Mouse (Mus musculus): ENCODE measurements around the gene Nemf.
A peak's percentile ranks its signal among the peaks of the same experiment; 100 is the strongest.

Nemf gene

DNA sequence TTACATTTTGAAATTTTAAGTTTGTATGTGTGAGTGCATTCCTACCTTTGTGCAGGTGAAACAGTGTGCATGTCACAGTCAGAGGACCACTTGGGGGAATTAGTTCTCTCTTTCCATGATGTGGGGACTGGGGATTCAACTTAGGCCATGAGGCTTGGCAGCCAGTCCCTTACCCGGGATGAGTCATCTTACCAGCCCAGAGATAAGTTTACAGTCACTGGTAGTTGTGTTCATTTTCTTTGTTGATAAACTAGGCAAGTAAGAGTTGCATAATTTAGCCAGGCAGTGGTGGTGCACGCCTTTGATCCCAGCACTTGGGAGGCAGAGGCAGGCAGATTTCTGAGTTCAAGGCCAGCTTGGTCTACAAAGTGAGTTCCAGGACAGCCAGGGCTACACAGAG lies 52.9 kb downstream of the Nemf start:
- DNase-seq (ENCODE audit: low spot score), result no peak

DNA sequence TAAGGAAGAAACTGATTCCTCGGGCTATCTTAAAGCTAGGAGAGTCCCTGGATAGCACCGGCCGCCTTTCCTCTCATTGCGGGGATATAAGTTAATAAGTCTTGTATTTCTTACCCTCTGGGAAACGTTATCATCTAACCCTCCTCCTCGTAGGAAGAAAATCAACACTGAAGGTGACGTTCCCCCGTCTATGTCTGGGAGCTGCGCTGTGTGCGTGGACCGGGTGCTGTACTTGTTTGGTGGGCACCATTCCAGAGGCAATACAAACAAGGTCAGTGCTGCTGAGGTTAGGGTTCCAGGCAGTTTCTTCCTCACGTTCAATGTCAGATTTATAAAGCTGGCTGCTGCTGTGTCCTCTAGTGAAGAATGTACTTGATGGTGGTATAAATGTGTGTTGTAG lies 54.8 kb downstream of the Nemf start:
- no peak for DNase-seq (ENCODE audit: low spot score)

DNA sequence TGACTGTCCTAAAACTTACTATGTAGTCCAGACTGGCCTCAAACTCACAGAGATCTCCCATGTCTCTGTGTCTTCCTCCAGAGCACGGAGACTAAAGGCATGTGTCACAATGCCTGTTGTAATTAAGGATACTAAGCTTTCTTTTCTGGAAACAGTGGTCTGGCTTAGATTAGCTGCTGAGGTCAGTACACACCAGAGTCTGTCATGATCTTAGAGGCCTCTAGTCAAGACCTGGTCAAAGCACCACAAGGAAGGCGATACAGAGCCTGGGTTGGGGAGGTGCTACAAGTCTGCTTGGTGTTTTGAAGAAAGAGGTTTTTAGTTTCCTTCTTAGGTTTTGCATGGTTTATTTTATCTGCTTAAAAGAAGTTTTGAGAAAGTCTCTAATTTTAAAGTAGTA lies 56.6 kb downstream of the Nemf start:
- DNase-seq (ENCODE audit: low spot score), result peak; percentile 59

DNA sequence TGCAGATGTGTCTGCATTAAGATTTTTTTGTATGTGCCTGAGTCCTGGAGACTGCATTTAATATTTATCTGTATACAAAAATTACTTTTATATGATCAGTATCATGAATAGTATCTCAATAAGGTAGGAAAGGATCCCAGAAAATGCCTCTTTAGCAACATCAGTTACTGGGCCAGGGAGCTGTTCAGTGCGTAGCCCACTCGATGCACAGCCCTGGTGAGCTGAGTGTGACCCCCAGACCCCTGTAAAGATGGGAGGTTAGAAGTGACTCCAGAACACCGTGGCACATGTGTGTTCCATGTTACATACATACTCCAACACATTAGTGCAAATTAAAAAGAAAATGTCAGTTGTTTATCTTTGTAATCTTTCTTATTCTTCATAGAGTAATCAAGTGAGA lies 57.1 kb downstream of the Nemf start:
- no peak for DNase-seq (ENCODE audit: low spot score)

DNA sequence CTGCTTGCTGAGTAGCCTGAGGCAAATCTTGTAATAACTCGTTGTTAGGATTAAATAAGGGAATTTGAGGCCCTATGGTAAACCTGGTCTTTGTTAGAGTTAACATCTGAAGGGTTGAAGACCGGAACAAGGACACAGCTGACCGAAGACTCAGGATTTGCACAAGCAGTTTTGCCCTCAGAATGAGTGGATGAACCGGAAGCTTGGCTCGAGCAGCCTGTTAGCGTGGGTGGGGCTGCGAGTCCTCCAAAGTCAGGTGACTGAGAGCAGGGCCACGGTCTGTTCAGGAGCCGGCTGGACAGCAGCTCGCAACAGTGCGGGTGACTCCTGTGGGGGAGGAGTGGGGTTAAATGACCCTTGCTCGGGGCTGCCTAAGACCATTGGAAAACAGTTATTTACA lies 57.7 kb downstream of the Nemf start:
- peak; percentile 62 for DNase-seq (ENCODE audit: low spot score)

DNA sequence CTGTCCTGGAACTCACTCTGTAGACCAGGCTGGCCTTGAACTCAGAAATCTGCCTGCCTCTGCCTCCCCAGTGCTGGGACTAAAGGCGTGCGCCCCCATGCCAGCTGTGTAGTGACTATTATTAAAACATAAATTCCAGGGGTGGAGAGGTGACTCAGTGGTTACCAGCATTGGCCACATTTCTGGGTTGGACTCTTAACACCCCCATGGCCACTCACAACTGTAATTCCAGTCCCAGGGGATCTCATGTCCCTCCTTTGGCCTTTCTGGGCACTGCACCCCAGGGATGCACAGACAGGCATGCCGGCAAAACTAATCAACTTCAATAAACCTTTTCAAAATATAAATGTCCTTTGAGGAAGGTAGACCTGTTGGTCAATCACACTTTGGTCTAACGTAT lies 58.7 kb downstream of the Nemf start:
- peak; percentile 38 for DNase-seq (ENCODE audit: low spot score)

DNA sequence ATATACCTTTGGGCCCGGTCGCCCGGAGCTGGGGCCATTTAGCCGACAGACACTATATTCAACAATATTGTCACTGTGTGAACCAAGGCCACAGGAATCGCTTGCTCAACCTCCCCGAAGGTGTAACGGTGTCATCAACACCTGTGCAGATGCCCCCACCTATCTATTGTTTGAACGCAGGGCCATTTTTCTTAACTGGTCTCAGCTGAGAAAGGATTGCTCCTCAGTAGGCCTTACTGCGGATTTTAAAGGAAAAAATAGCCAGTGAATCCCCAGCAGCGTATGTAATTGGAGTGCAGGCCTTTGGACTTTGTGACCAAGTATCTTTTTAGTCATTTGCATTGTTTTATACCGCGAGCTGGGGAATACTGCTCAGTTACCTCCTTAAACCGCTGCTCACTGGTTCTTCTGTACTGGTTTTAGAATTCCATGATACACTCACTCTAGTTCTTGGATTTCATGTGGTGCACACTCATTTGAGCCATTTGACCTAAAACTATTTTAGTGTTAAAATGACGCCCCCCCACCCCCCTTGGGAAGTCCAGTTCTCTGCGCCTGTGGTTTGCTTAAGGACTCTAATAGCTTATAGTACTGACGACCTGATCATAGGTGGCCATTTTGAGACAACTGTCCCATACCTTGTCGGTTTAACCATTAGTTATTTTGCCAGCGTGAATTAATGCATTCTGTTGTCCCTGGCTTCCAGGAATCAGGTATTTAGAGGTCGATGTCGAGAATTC lies 59.4 kb downstream of the Nemf start:
- DNase-seq (ENCODE audit: low spot score), result no peak

DNA sequence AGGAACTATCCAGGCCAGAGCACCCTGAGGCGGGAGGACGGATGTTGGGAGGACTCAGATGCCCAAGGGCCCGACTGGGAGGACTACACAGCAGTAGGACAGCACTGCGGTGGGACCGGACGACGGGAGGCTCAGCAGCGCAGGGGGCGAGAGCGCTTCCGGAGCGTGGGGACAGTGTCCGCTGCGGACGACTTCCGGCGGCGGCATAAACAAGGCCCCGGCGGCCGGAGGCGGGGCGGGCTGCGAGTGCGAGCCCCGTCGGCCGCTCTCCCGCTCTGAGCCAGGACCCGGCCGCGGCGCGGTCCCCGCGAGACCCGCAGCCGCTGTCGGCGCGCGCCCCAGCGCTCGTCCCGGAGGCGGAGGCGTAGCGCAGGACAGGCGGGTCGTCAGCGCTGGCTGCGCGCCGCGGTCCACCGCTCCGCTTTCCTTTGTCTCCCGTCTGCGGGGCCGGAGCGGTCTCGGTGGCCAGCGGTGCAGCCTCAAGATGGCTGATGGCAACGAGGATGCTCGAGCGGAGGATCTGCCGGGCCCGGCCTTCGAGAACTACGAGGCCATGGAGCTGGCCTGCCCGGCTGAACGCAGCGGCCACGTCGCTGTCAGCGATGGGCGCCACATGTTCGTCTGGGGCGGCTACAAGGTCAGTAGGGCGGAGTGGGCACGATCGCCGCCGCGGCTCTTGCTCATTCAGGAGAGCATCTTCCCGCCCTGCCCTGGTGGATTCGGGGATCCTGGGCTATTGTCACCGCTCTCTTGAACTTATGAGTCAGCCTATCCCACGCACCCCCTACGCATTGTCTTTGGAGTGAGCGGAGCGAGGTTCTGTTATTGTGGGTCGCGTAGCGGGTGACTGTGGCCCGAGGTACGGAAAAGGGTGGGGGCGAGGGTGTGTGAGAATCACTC lies 60.2 kb downstream of the Nemf start, which contains the start of gene Klhdc2:
TSS of gene Klhdc2 (plus strand) at position 171 of the 900 bp plus-strand sequence.
- peak; percentile 96 for DNase-seq (ENCODE audit: low spot score)

DNA sequence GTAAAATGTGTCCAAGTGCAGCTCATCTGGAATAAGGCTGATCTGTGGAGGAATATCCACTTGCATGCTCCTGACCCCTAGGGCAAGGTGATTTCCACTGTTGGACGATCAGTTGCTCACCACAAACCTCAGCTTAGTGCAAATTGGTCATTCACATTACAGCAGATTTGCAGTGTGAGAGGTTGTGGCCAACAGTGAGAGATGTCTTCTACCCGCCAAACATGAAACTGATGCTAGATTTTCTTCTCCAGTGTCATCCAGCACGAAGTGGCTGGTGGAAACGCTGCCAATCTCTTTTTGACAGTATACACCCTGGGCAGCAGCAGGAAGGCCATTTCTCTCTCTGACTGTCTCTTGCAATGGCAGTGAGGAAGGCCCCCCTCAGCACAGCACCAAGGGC lies 61.3 kb downstream of the Nemf start:
- DNase-seq (ENCODE audit: low spot score), result peak; percentile 46

DNA sequence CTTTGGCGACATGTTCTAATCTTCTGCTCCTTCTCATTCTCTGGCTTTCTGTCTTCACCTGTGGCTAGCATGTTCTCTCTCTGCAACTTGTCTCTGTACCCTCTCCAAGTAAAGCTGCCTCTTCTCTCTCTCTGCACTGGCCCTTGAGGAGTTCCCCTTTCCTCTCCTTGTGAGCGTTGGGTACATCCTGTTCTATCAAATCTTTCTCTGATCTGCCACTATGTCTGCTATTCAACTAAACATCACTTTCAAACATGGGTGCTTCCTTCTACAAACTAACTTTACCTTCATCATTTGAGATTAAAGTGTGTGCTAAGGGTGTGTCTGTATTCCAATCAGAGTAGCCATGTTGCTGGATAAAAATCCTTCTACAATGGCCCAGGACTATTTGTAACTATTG lies 62.0 kb downstream of the Nemf start:
- no peak for DNase-seq (ENCODE audit: low spot score)

DNA sequence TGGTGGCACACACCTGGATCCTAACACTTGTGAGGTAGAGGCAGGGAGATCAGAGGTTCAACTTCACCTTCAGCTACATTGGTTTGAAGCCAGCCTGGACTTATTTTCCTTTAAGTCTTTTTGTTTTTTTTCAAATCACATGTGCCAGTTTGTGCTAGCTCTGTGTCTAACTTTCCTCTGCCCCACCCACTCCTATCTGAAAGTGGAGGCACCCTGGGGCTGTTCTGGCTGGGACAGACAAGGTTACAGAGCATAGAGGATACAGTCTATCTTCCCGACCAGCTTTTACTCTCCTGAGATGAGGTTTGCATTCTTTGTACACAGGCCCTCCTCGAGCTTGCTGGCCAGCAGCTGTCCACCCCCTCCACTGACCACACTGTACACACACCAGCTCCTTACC lies 63.1 kb downstream of the Nemf start:
- no peak for DNase-seq (ENCODE audit: low spot score)

DNA sequence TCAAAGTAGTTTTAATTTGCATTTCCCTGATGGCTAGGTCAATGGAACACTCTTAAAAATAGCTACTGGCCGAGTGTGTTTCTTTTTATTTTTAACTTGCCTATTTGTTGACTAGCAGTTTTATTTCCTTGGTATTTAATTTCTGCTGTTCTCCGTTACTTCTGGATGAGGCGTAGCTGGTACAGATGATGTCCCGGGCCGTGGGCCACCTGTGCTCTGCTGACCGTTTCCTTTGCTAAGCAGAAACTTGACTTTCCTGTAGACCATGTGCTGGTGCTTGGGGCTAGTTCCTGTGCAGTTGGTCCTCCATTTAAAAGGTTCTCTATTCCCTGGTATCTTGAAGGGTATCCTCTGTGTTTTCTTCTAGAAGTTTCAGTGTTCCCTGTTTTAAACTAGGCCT lies 64.6 kb downstream of the Nemf start:
- no peak for DNase-seq (ENCODE audit: low spot score)

DNA sequence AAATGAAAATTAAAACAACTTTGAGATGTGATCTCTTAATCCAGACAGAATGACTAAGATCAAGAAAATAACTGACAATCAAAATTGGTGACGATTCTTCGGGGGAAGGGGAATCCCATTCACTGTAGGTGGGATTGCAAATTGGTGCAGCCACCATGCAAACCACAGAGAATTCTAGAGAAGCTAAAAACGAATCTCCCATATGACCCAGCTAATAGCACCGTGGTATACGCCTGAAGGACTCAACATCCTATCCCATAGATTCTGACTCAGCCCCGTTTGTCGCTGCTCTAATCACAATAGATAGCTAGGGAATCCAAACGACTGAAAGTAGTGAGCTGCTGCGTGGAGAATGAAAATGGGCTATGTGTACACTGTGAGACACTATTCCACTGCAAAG lies 68.3 kb downstream of the Nemf start:
- DNase-seq (ENCODE audit: low spot score), result no peak

DNA sequence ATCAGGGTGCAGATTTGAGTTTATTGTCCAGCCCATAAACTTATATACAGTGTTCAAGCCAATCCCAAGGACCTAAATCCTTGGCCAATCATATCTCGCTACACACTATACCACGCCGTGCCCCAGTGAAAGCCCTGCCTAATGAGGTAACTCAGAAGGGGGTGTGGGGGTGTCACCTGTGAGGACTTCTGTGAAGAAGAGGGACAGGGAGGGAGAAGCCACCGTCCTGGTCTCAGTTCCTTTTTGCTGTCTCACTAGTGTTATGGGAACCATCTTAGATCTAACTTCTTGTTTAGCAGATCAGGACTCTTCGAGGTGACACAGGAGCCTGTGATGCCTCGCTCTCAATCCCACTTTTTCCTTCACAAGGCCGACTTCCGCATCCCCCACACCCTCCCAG lies 69.4 kb downstream of the Nemf start:
- DNase-seq (ENCODE audit: low spot score), result no peak

DNA sequence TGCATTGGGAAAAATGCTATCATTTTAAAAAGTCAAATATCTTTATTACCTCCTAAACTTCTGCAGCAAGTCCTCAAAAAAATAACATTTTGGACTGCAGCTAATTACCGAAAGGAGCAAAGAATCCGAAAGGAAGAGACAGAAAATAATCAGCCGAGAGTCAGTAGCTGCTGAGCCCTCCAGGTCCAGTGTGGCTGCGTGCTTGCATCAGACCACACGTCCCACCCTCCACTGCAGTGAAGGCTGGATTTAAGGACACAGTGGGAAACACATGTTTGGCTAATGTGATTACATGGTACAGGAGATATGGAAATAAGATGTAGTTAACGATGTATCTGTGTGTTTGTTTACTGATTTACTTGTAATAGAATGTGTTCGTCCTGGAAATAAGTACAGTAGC lies 73.8 kb downstream of the Nemf start:
- peak; percentile 56 for DNase-seq (ENCODE audit: low spot score)

DNA sequence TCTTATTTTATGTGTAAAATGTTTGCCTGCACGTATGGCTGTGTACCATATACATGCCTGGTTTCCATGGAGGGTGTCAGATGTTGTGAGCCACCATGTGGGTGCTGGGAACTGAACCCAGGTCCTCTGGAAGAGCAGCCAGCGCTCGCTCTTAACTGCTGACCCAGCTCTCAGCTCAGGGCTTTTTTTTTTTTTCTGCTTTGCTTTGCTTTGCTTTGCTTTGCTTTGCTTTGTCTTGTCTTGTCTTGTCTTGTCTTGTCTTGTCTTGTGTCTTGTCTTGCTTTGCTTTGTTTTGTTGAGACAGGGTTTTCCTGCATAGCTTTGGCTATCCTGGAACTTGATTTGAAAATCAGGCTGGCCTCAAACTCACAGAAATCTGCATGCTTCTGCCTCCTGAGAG lies 76.0 kb downstream of the Nemf start:
- no peak for DNase-seq (ENCODE audit: low spot score)

DNA sequence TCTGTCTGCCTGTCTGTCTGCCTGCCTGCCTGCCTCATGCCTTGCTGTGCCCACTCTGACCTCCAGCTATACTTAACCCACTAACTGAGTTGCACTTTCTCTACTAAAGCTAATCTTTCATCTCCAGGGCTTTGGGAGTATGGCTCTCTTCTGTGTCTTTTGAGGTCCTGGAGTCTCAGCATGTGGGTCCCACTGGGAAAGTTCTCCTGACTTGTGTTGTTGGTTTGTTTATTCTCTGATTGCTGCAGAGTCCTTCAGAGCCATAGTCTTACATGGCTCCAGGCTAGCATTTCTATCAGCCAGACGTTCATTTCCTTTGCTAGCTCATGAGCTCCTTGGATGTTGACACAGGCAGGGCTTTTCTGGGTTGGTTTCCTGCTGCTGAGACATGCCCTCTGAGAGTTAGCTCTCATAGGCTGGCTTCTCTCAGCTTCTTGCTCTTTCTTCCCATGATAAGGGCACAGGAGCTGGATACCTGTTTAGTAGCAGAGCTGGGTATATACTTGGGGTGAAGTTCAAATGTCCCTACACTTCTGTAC lies 77.0 kb downstream of the Nemf start:
- DNase-seq (ENCODE audit: low spot score), result no peak

DNA sequence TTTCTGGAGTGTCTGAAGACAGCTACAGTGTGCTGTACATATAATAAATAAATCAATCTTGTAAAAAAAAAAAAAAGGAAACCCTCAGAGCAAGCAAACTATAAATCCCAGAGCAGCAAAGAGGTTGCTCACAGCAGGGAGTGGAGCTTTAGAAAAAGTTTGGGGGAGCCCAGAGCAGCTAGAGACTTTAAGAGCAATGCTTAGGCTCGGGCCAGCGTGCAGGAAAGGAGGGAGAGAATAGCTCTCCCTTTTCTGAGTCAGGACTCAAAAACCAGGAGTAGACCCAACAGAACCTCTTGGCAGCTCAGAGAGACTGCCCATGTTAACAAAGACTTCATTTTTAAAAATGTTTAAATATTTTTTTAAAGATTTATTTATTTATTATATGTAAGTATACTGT lies 88.0 kb downstream of the Nemf start:
- DNase-seq (ENCODE audit: low spot score), result no peak

DNA sequence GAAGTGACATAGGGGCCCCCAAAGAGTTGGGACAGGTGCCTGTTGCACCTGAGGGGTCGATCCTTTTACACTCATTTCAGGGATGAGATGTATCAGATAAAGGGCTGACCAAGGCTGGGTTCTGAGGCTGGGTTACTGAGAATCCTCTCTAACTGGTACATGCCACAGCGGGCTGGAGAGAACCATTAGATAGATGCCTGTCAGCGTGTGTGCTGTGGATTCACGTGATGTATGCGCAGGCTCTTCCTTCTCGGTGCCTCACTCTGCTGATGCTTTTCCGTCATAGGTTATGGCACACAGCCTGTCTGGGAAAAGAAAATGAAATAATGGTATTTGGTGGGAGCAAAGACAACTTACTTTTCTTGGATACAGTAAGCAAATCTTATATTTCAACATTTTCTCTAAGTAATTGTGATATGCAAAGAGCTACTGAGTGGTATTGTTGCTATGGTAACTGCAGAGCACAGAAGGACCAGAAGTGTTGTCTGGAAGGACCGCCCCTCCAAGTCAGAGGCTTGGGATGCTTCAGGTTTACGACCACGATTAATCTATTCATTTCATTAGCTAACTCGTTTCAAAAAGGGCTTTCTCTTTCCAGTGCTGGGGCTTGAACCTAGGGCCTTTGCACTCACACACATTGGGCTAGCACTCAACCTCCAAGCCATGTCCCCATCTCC lies 88.9 kb downstream of the Nemf start:
- DNase-seq (ENCODE audit: low spot score), result no peak

DNA sequence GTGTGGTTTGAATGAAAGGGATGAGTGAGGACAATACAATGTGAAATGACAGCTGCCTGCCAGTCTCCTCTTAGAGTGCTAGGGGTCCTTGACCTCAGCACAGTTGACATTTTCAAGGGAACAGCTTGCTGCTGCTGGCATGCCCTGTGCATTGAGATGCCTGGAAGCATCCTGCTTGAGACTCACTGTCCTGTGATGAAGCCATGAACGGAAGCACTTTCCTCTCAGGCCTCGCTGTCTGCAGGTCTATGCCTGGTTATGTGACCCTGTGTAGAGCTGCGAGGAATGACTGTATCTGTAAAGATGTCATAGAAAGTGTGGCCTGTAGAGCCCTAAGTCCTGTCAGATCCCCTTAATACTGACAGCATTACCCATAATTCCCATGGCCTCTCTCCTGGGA lies 91.9 kb downstream of the Nemf start:
- DNase-seq (ENCODE audit: low spot score), result no peak

DNA sequence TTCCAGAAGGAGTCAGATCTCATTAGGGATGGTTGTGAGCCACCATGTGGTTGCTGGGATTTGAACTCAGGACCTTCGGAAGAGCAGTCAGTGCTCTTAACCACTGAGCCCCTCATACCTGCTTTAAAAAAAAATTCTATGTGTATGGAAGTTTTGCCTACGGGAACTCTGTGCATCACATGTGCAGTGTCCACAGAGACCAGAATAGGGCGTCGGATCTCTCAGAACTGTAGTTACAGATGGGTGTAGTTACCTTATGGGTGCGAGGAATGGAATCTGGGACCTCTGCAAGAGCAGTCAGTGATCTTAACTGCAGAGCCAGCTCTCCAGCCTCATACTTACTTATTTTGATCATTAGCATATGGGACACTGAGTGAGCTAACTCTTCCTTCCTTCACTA lies 94.7 kb downstream of the Nemf start:
- DNase-seq (ENCODE audit: low spot score), result no peak

Measured in MN1 (cell line).